Mouse (Mus musculus) ZHBTc4 (cell line): ENCODE data around the gene Cbx7.
"Not testable (repeated sequence)": the region's sequence is repeated elsewhere in the genome, so short reads cannot be mapped to it uniquely, and the experiment has no call there.

Experiments
- DNase-seq: peaks from one replicate; pipeline ENCODE4 v3.0.0-alpha.2; 2011; ENCODE audit warnings: low read depth, low spot score

The Cbx7 gene

DNA sequence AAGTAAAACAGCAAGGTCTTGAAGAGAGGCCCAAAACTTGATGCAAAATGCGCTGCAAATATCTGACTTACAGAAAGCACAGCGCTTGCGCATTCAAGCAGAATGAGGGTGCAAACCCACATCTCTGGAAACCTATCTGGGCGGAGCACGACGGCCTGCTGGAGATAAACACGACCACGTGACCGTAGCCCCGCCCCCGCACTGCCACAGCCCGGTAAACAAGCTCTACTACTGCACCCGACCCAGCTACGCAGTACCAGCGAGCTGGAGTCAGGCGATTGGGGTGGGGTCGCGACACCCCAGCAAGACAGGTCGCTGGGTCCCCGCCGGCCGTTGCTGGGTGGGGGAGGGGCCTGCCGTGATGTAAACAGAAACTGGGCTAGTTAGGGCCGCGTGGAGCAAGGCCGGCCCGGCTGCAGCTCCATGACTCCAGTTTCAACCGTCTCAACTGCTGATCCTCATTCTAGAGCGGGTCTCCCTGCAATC, 43.2 kb downstream of the Cbx7 start:
- peak; percentile 96 for DNase-seq

DNA sequence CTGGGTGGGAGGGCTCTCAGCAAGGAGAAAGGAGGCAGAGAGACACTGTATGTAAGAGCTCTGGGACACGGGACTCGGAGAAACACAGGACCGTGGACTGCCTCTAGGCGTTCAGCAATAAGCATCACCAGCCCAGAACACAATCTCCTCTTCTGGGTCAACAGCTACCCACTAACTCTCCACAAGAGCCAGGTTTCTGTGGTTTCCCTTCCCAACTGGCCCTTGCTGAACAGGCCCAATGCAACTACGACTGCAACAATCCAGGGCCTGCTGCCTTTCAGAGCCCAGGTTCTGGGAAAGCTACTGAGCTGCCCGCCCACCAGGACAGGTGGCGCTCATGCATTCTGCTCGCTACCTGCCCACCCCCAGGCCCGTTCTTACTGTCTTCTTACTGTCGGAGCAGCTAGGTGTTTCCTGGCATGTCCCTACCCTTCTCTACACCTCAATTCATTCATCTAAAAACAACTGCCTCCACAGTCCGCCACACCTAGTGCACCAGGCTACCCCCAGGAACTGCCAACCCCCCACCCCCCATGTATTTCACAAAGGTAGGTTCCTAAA, 44.0 kb downstream of the Cbx7 start:
- DNase-seq = no peak

DNA sequence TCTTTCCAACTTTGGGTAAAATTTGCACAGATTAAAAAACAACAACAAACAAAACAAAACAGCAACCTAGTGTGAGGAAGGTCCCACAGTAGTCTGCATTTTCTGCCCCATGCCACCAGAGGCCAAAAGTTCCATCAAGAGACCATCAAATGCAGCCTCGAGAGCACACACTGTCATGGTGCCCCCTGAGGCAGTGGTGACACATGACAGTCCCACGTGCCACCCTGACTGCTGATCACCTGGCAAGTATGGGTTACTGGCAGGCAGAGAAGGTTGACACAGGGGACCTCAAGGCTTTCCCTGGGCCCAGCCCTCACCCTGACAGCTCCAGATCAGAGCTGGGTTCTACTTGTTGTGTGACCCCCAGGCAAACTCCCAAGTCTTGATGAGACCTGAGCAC, 51.1 kb downstream of the Cbx7 start:
- DNase-seq = peak; percentile 60

DNA sequence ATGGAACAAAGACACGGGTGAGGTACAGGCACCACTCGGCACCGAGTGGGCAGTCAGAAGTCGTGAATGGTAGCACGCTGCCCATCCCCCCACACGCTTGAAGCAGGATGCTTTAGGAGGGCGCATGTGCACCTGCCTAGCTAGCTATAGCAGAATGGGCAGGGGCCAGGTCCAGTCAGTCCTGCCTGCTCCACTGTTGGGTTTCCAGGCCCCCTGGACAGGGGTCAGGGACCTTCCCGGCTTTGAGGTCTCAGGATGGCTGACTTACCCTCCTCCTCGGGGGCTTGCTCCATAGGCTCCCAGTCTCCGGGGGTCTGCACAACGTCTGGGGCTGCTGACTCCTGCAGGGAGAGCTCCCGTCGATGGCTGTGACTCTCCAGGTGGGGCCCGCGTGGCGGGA, 52.4 kb downstream of the Cbx7 start:
- DNase-seq = no peak

DNA sequence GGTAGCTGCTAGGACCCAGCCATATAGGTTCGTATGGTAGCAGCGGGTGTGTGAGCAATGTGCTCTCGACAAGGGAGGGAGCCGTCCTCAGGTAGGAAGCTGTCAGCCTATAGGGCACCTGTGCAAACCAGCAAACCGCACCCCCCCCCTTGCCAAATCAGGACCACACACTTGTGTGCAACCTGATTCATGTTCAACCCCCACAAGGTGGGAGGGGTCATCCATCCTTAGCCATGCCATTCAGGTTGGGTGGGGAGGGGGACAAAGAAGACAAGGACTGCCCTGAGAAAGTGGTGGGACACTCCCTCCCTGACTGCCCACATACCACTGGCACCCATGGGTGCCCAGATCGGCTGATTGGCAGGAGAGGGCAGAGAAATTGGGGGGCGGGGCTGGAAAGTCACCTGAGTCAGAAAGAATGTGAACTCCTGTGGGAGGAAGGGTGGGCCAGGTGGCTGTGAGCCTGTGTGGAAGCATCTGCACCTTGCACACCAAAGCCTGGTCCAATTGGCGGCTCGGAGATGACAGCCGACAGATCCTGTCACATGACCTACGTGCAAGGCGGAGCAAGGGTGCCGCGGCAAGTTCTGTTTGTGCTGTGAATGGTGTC, 53.7 kb downstream of the Cbx7 start:
- DNase-seq = peak; percentile 52

DNA sequence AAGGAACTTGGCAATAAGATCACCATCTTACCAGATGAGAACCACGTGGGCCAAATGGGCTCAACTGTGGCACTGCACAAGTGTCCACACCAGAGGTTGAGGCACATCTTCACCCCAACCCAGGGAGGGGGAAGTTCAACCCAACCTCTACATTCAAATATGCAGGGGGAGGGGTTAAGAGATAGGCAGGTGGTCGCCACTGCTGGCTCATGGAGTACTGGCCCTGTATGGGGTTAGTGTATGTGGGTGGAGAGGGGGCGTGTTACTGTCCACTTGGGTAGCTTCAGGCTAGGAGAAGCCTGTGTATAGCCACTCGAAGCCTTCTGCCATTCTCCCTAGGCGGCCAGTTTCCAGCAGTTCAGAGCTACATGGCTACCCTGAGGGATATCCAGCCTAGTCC, 54.8 kb downstream of the Cbx7 start:
- DNase-seq = no peak

DNA sequence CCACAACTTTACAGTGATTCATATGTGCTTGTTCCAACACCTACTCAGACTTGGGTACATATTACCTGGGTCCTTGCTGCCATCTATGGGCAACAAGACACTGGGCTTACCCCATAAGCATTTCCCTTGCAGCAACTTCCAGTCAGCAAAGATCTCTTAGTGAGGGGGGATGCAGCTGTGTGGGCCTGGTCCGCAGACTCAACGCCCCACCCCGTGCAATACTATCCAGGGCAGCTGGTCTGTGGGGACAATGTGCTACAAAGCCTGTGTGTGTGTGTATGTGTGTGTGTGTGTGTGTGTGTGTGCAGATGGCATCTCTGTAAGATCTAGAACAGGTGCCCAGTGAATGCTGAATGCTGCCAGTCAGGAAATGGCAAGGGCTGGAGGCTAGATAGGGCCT, 56.6 kb downstream of the Cbx7 start:
- no peak for DNase-seq

DNA sequence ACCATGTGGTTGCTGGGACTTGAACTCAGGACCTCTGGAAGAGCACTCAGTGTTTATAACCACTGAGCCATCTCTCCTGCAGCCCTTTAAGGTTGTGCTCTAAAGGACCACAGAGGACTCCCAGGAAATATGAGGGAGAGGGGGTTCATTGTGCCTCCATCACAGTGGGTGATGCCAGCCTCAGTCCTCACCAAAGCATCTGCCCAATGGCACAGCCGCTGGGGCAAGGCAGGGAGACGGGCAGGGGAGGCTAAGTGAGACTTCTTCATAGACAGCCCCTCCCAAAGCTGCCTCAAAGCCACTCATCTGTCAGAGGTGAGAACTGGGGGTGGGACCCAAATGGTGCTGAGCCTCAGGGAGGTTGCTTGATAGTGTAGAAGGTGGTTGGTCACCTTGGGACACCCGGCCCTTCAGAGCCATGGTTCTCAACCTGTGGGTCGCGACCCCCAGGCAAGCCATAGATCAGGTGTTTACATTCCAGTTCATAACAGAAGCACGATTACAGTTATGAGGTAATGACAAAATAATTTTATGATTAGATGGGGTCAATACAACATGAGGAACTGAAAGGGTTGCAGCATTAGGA, 57.1 kb downstream of the Cbx7 start:
- peak; percentile 53 for DNase-seq

DNA sequence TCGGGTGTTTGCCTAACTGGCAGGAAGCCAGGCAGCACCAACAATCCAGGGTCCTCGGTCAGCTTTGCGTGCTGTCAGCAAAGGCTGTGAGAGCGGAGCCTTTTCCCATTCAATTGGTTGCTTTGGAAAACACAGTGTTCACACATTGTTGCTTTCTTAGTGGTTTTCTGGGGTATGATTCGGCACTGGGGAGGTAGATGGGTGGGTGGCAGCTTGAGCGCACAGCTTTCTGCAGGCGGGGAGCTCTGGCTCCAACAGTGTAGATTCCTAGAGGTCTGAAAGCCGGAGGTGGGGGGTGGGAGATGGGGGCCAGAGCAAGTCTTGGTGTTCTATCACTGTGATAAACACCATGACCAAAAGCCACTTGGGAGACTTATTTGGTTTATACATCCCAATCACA, 59.6 kb downstream of the Cbx7 start:
- no peak for DNase-seq

GRCm38 (mm10) chr15:79910812-79911211, 60.1 kb downstream of the Cbx7 start:
- DNase-seq = not testable (repeated sequence)

DNA sequence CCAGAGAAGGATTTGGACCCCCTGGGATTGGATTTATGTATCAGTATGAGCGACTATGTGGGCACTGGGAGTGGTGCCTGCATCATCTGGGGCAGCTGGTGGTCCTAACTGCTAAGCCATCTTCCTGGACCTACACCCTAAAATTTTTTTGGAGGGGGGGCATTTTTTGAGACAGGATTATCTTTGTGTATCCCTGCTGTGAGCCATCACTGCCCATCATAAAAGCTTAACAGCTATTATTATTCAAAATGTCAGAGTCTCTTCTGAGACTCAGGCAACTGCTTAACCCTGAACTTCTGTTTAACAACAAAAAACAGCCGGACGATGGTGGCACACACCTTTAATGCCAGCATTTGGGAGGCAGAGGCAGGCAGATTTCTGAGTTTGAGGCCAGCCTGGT, 61.9 kb downstream of the Cbx7 start:
- DNase-seq = not testable (repeated sequence)

DNA sequence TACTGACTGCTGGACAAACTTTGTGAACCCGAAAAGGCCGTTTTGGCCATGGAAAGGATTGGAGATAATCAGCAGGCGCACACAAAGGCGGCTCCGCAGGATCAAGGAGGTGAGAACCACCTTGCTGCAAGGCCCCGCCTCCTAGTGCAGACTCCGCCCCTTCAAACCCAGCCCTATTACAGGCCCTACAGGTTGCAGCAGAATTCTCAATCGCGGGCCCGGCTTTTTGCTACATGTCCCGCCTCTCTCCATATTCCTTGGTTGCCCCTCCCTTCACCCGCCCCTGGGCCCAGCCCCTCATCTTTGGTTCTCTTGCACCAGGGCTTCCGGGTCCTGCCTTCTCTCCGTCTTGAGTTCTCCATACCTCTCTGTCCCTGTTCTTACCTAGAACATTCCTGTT, 64.1 kb downstream of the Cbx7 start:
- DNase-seq = peak; percentile 96

- DNase-seq = peak; percentile 84
Observed at GRCm38 (mm10) chr15:79905211-79905610, 65.7 kb downstream of the Cbx7 start.

GRCm38 (mm10) chr15:79904678-79905077, 66.2 kb downstream of the Cbx7 start:
- DNase-seq = peak; percentile 82

DNA sequence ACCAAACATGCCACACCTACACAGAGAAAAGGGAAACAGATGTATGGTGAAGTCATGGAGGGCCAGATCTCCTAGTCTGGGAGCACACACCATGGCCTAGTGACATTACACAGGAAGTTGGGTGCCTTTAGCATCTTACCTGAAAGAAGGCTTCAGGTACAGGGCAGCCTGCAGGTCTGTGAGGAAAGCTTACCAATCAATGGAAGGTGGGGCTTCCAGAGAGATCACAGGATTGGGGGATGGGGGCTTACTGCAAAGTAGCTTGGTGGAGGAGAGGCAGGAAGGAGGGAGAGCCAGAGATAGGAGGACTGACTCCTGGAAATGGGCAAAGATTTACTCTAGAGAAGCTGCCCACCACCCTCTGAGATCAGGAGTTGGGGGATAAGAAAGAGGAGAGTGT, 67.0 kb downstream of the Cbx7 start:
- no peak for DNase-seq

DNA sequence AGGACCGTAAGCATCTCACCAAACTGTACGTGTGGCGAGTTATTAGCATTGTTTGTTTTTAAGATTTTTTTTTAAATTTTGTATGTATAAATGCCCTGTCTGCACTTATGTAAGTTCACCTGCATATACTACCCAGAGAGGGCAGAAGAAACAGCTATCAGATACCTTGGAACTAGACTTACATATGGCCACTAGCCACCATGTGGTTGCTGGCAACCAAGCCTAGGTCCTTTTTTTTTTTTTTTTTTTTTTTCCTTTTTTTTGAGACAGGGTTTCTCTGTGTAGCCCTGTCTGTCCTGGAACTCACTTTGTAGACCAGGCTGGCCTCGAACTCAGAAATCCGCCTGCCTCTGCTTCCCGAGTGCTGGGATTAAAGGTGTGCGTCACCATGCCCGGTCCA, 67.8 kb downstream of the Cbx7 start:
- DNase-seq = not testable (repeated sequence)

GRCm38 (mm10) chr15:79901399-79901798, 69.5 kb downstream of the Cbx7 start:
- no peak for DNase-seq

DNA sequence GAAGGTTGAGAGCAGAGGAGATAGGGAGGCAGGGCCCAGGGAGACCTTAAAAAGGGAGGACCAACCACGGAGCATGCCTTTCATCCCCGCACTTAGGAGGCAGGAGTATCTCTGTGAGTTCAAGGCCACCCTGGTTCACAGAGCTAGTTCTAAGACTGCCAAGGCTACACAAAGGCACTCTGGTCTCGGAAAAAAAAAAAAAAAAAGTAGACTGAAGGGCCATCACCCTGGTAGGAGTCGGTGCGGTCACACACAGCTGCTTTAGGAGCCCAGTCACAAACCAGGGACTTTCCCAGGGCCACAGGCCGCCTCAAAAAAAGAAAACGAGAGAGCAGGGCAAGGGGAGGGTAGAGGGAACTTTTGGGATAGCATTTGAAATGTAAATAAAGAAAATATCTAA, 70.2 kb downstream of the Cbx7 start:
- DNase-seq = no peak

DNA sequence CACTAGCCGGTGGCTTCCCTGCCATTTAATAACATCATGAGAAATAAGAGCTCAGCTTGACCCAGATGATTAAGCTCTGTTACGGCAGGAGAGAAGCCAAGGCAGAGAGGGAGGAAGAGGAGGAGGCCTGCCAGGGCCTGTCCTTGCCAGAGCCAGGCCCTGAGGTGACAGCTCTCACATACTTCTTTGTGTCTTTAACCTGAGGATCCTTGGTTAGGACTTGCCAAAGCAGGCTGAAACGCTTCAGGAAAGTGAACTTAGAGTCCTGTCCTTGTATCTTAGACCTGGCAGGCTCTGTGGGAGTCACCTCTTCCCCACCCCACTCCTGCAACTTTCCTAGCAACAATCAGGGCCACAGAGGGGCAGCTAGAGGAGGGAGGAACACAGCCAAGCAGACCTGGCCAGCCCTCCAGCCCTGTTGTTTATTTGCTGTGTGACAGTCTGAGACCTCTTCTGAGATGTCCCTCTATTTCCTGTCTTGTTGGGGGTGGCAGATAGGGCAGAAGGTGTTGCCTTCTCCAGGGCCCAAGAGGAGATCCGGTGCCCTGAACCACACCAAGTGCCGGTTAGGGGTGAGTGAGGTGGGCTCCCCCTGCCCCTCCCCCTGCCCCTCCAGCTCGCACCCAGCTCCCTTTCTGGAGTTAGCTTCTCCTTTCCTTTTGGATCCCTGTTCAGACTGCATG, 71.0 kb downstream of the Cbx7 start:
- no peak for DNase-seq

GRCm38 (mm10) chr15:79898988-79899387, 71.9 kb downstream of the Cbx7 start:
- DNase-seq = no peak

DNA sequence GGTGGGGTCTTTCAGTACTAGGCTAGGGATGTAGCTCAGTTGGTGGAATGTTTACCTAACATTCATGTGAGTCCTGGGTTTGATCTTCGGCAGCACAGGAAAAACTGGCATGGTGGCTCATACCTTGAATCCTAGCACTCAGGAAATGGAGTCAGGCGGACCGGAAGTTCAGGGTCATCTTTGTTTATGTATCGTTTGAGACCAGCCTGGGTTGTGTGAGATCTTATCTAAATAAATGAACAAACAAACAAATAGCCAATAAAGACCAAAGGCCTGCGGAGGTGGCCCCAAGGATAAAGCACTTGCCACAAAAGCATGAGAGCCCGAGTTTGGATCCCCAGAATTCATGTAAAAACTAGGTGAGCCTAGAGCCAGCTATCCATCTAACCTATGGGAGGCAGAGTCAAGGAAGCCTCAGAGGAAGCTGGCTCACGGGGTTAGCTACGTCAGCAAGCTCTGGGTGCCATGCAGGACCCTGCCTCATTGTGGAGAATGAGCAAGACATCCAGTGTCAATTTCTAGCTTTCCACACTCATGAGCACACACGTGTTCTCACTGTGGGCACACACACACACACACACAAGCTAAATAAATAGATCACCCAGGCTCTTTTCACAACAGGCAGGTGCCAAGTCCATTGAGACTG, 74.7 kb downstream of the Cbx7 start:
- DNase-seq = no peak
